Mouse (Mus musculus) right cerebral cortex, adult 18-20 months (tissue): ENCODE measurements around the gene Tdrkh.
A peak's percentile ranks its signal among the peaks of the same experiment; 100 is the strongest.

Experiments
- DNase-seq: peaks from one replicate; pipeline ENCODE4 v3.0.0; 2022; ENCODE audit warnings: mixed read lengths

Gene Tdrkh

GRCm38 (mm10) chr3:94463926-94464578 is 51.0 kb downstream of the Tdrkh start:
- no peak for DNase-seq

DNA sequence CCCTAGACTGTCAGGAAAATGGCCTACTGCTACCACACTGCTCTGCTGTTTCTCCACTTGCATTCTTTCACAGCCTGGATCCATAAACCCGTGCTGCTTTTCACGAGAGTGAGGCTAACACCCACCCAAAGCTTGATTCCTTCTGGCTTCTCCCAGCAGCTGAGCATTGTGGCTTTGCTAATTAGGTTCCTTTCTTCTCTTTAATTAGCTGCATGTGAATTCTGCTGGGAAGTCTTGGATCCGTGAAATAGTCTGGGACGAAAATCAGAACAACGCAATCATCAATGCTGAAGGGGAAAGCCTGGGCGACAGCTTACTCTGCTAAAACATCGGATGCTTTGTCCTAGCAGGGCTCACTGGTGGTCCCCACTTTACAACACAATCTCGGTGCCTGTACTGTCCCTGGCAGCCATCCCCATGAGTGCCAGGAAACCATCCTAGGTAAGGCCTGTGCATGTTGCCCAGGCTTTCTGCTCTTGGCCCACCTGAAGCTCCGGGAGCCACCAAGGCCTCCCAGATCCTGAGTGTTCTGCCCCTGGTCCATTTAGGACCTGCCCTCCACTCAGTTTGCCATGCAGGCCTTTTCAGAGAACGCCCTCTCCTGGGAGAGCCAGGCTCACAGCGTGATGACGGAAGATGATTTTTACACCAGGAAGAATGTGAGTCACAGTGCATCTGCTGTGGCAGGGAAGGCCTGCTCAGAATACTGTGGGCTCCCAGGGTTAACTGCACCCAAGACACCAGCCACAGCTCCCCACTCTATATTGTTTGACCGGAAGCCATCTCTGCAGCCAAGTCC is 52.8 kb downstream of the Tdrkh start:
- DNase-seq: peak; percentile 80

GRCm38 (mm10) chr3:94468931-94469330 is 55.9 kb downstream of the Tdrkh start:
- DNase-seq: no peak

- DNase-seq: no peak
These were observed 59.5 kb downstream of the Tdrkh start for GRCm38 (mm10) chr3:94472447-94473114.

GRCm38 (mm10) chr3:94473115-94473505 is 60.0 kb downstream of the Tdrkh start:
- DNase-seq: no peak

DNA sequence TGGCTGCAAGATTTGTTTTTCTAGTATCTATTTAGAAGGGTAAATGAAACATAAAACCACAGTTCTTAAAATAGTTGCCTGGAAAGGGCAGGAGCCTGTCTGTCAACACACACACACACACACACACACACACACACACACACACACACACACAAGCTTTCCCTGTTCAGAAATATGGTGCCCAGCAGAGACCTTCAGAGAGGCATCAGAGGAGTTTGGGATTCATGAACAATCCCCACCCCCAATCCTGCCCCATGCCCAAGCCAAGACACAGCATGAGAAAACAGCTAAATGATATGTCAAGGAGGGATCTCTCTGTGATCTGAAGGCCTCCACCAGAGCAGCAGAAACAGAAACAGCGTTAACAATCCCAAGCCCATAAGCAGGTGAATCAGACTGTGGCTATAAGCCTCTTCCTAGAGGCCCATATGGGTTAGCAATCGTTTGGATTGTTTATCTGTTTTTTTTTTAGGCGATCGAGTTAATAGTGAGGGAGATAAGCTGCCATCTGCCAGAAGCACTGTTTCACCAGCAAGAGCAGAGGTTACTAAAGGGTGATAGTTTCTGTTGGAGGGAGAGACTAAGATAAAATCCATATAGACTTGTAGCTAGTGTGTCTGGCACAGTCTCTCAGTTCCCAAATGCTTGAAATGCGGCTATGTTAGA is 60.6 kb downstream of the Tdrkh start:
- DNase-seq: no peak

DNA sequence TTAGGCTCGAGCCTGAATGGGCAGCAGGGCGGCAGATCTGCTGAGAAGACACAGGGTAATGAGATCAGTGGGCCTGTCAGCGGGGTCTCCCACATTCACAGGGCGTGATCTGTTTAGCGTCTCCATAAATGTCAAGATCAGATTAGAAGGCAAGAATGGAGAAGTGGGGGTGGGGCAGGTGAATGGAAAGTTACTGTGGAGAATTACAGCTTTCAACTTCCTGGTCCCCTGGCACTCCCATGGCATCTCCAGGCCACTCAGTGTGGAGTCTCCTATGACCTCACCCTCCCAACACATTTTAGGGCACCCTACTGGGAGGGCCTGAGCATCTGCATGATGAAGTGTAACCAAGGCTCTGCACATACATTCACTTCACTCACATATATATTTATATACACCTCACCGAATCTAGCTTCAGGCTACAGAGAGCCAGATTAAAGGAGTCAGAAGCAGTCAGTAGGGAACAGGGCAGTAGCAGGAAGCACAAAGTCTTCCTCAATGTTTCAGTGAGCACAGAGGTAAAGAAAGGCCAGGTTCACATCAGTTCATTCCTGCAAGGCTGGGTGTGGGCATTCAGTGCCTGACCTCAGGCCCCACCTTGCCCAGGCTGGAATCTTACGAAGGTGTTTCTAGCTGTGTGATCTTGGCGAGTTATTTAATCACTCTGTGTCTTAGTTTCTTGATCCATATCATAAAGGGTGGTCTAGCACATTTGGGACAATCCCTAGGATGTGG is 63.4 kb downstream of the Tdrkh start:
- DNase-seq: no peak

DNA sequence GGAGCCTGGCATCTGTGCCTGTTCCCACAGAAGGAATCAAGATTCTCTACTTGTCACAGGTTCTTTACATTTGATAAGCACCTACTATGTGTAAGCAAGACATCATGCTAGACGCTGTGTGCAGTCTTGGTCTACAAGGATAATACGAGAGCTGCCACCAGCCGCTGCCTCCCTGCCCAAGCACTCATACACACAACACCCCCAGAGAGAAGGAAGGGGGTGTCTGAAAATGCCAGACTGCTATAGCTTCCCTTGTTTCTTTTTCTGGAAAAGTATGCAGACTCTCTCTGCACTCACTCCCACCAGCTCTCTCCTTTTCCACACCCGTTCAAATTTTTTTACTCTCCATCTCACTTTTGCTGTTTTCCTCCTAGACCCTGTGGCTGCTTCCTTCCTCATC is 64.4 kb downstream of the Tdrkh start:
- peak; percentile 81 for DNase-seq

GRCm38 (mm10) chr3:94477981-94478422 is 64.9 kb downstream of the Tdrkh start, which contains the start of gene Celf3:
Gene Celf3 (plus strand): TSS chr3:94478295.
- DNase-seq: peak; percentile 85

DNA sequence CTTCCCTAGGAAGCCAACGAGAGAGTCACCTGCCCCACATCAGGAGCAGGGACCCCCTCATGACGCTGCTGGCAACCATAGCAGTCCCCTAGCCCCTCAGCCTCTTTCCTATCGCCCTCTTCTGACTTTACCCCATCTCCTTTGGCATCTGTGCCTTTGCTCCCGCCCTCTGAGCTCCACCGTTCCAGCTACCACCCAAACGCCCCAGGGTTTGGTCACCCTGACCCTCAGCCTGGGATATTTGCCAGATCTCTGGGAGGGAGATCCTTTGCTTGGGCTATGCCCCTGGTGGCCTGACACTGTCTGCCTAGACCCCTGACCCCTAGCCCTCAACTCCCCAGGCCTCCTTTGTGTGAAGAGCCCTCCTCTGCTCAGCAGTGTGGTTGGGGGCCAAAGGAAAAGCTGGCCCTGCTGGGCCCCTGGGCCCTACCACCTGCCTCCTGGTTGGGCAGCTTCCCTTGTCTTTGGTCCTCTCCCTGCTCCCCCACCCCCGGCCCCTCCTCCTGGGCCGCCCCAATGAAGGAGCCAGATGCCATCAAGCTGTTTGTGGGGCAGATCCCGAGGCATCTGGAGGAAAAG is 65.6 kb downstream of the Tdrkh start:
- DNase-seq: no peak

GRCm38 (mm10) chr3:94479564-94479963 is 66.5 kb downstream of the Tdrkh start:
- DNase-seq: no peak

DNA sequence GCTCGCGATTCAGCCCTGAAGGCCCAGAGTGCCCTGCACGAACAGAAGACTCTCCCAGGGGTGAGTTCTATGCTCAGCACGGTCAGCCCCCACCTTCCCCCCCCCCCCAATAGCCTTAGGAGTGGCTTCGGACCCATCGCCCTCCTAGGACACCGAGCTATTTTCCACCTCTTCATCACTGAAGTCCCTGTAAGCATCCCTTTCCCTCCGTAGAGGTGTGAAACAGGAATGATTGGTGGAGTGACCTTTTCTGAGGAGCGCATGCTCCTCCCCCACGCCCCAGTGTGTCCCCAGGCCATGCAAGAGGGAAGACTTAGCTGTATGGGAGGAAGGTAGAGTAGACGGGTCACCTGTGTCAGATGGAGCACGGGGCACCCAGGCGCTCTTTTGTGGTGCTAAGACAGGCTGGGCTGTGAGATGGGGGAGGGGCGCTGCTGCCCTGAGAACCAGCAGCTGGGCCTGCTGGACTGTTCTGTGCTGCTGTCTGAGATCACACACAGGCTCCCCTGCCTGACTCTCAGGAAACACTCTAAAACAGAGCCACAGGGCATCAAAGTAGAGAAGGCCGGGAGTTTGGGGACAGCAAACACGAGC is 67.3 kb downstream of the Tdrkh start, which contains the start of gene Riiad1:
Gene Riiad1, minus strand, starts transcription at position 51 of the 594 bp plus-strand sequence.
- no peak for DNase-seq

GRCm38 (mm10) chr3:94481429-94481828 is 68.4 kb downstream of the Tdrkh start:
- no peak for DNase-seq

GRCm38 (mm10) chr3:94482764-94483385 is 69.8 kb downstream of the Tdrkh start:
- DNase-seq: no peak

- peak; percentile 98 for DNase-seq
These were observed 70.8 kb downstream of the Tdrkh start for GRCm38 (mm10) chr3:94483790-94484439.
